Comparison of ENCODE assay signal across 10 mouse cellular contexts in the genomic region with DNA sequence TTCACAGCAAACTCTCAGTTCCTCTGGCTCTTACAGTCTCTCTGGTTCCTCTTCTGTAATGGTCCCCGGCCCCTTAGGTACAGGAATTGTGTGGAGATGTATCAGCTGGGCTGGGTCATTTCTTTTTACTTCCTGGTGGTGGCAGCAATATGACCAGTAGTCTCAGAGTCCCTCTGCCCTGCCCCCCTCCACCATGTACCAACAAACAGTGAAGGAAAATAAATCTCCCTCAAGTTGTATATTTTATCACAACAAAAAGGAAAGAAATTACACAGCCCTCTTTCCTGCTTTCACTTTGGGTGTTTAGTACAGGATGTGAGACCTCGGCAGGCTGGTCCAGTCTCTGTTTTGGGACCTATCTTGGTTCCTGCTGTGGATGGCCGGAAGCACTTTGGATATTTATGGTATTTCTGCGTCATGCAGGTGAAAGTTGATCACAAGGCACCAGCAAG. TPM values are rescaled to one million over a fixed set of nuclear protein-coding genes. Genes with fewer than 3 reads are reported as not detected.
DNase-seq lines count a peak whose midpoint lies in the region; ATAC-seq and TF ChIP-seq lines count a peak whose summit lies in the region.
"Had no signal": no experiment of that assay in that cellular context is flagged by ENCODE, and none has a peak within 500 bp of the region (broad histone marks: within the 10 kb centered on the region; RNA-seq: fewer than 3 reads in every experiment).

No protein-coding gene starts in this region.

- H3K9me3 ChIP-seq in liver, postnatal 0 days (ENCODE audit: low read length) = no peaks in the 10 kb centered on the region
- no peaks in the 10 kb centered on the region for H3K9me3 ChIP-seq in liver, embryonic 12.5 days (replicated peaks)
- no peaks in the 10 kb centered on the region for H3K9me3 ChIP-seq in hindbrain, embryonic 12.5 days (replicated peaks)

- peak; percentile 26; the same call in 1 of the 2 replicates for TF ChIP-seq CTCF in liver, postnatal 0 days (IDR thresholded peaks at IDR 0.05; ENCODE audit: low read depth)

- H3K4me2 ChIP-seq in liver, postnatal 0 days (ENCODE audit: low read depth, low read length) = no peak overlapping the region
- no peak overlapping the region for H3K4me2 ChIP-seq in liver, embryonic 12.5 days
- H3K4me2 ChIP-seq in hindbrain, embryonic 12.5 days (replicated peaks) = no peak overlapping the region

- no peak overlapping the region for H3K9ac ChIP-seq in liver, postnatal 0 days (replicated peaks)
- H3K9ac ChIP-seq in liver, embryonic 12.5 days = no peak overlapping the region
- no peak overlapping the region for H3K9ac ChIP-seq in hindbrain, embryonic 12.5 days

- intact Hi-C loops in heart, postnatal 14 days (cut with DNase I) = no loop called here

- no peak overlapping the region for H3K4me3 ChIP-seq in liver, postnatal 0 days (ENCODE audit: low read depth, low read length)
- no peak overlapping the region for H3K4me3 ChIP-seq in liver, embryonic 12.5 days
- H3K4me3 ChIP-seq in hindbrain, embryonic 12.5 days = no peak overlapping the region

- peak; percentile 93 for DNase-seq in heart, adult 11 months
- DNase-seq in heart, postnatal 14 days = no peak
- no peak for DNase-seq in liver, postnatal 0 days
- peak; percentile 46 to 48 for DNase-seq in B cell, adult 2 months
- peak; percentile 53 for DNase-seq in kidney, adult 9 months
- no peak for DNase-seq in cerebellum, adult 9-10 months
- DNase-seq: cerebellum, postnatal 25 days had no signal

- no peaks in the 10 kb centered on the region for H3K27me3 ChIP-seq in liver, postnatal 0 days (ENCODE audit: insufficient read depth, low read length)
- H3K27me3 ChIP-seq in liver, embryonic 12.5 days (replicated peaks) = 0 out of 2 replicates have a peak, but pooled peaks cover 5% of the 10 kb centered on the region
- no peaks in the 10 kb centered on the region for H3K27me3 ChIP-seq in hindbrain, embryonic 12.5 days

- 0 out of 2 replicates have a peak, but pooled peaks cover 9% of the 10 kb centered on the region for H3K4me1 ChIP-seq in liver, postnatal 0 days (ENCODE audit: insufficient read depth)
- peaks cover 10% of the 10 kb centered on the region for H3K4me1 ChIP-seq in liver, embryonic 12.5 days
- peaks cover 5% of the 10 kb centered on the region; the same call in 1 of the 2 replicates for H3K4me1 ChIP-seq in hindbrain, embryonic 12.5 days

- 51% methylated on average over 4 of the region's 4 CpGs for WGBS in liver, postnatal 0 days (ENCODE audit: insufficient replicate concordance)
- WGBS in liver, embryonic 12.5 days (ENCODE audit: insufficient replicate concordance) = 56% methylated on average over 4 of the region's 4 CpGs
- WGBS in hindbrain, embryonic 12.5 days = 82% methylated on average over 4 of the region's 4 CpGs

- no peaks in the 10 kb centered on the region for H3K36me3 ChIP-seq in liver, postnatal 0 days (replicated peaks; ENCODE audit: insufficient read depth, low read length)
- H3K36me3 ChIP-seq in liver, embryonic 12.5 days = no peaks in the 10 kb centered on the region
- H3K36me3 ChIP-seq in hindbrain, embryonic 12.5 days = no peaks in the 10 kb centered on the region

- H3K27ac ChIP-seq in liver, postnatal 0 days (ENCODE audit: low read depth) = peak overlapping the region; percentile 76; the same call in 1 of the 2 replicates
- no peak overlapping the region for H3K27ac ChIP-seq in liver, embryonic 12.5 days
- H3K27ac ChIP-seq in hindbrain, embryonic 12.5 days = no peak overlapping the region

- peak; percentile 24; the same call in 1 of the 2 replicates for ATAC-seq in liver, postnatal 0 days
- ATAC-seq in liver, embryonic 12.5 days = no peak
- ATAC-seq in hindbrain, embryonic 12.5 days (ENCODE audit: low FRiP score) = no peak

- no peak; the same call in 1 of the 2 replicates for TF ChIP-seq EP300 in liver, postnatal 0 days (IDR thresholded peaks at IDR 0.05; ENCODE audit: low read depth)

RNA-seq across cellular contexts. Expression of a gene that starts 2.8 kb away (rescaled TPM):
- not detected for total RNA-seq in heart, postnatal 14 days (2021)
- 0.31 and 0.39 TPM in 2 replicates for polyA plus RNA-seq in liver, postnatal 0 days (2015; fragmentation: Nextera tagmentation; extraction: Ambion mirVana)
- not detected in 2 replicates for polyA plus RNA-seq in liver, embryonic 12.5 days (2016; fragmentation: Nextera tagmentation; extraction: Ambion mirVana)
- 0.58 TPM in 1 of 2 replicates, not detected in the other for polyA plus RNA-seq in hindbrain, embryonic 12.5 days (2016; fragmentation: Nextera tagmentation; extraction: Ambion mirVana)
- total RNA-seq: left cerebral cortex, postnatal 25 days had no signal

RNA-seq across cellular contexts. Expression of a gene that starts 9.7 kb away (rescaled TPM):
- total RNA-seq in heart, postnatal 14 days (2021) = 10 to 100 TPM; 11.8 to 12.3 TPM
- polyA plus RNA-seq in liver, postnatal 0 days (2015; fragmentation: Nextera tagmentation; extraction: Ambion mirVana) = 0.53 and 0.60 TPM in 2 replicates
- 1.6 and 1.7 TPM in 2 replicates for polyA plus RNA-seq in liver, embryonic 12.5 days (2016; fragmentation: Nextera tagmentation; extraction: Ambion mirVana)
- polyA plus RNA-seq in hindbrain, embryonic 12.5 days (2016; fragmentation: Nextera tagmentation; extraction: Ambion mirVana) = 10.6 and 11.9 TPM in 2 replicates

Comparison
In these comparisons a context has a peak if more than half of its experiments do, and no peak if none do; other contexts are left out.
1. DNase-seq: peak in heart, adult 11 months (single experiment), B cell, adult 2 months (2 of 2) and kidney, adult 9 months (single experiment); none in heart, postnatal 14 days (0 of 2), liver, postnatal 0 days (single experiment) and cerebellum, adult 9-10 months (single experiment).